Mouse (Mus musculus) monocyte, adult 59 days (primary cell): ENCODE measurements around the gene Polk. TPM values are rescaled to one million over a fixed set of nuclear protein-coding genes. Genes with fewer than 3 reads are reported as not detected.

Experiments used
- total RNA-seq, 2 experiments: library from RNA; stranded (reverse); gene quantifications; one replicate each; pipeline ENCODE4 v1.2.4; 2023

Gene Polk
- 1 to 10 TPM; 8.0 to 9.8 TPM for total RNA-seq

GRCm38 (mm10) chr13:96542081-96542889 is at the start of gene Polk, which contains the start of gene Col4a3bp:
Gene Polk (minus strand): TSS chr13:96542579.
Gene Col4a3bp (plus strand): TSS chr13:96542618.

GRCm38 (mm10) chr13:96490433-96490832 is 51.9 kb downstream of the Polk start, which contains the start of gene Gm17622:
Gene Gm17622 (plus strand): TSS chr13:96490733.

GRCm38 (mm10) chr13:96470957-96471356 is 71.4 kb downstream of the Polk start, which contains the start of gene Ankdd1b:
Gene Ankdd1b (minus strand): TSS chr13:96471198.

Other genes with a start within 250 kb of the Polk start
- 10 to 100 TPM; 15.4 to 16.9 TPM for gene Poc5, start 154.3 kb downstream of the Polk start, total RNA-seq
- not detected for gene Ankdd1b, start 71.4 kb downstream of the Polk start, total RNA-seq
- gene Gm17622, start 51.8 kb downstream of the Polk start, total RNA-seq, result not detected
- 10 to 100 TPM; 70.7 to 73.3 TPM for gene Col4a3bp, start within 50 bp of the Polk start, total RNA-seq
- gene Hmgcr, start 128.4 kb upstream of the Polk start, total RNA-seq, result 10 to 100 TPM; 77.0 to 97.3 TPM
- under 1 TPM in 1 of 2 experiments, not detected in 1; 0.08 TPM for gene Ankrd31, start 205.7 kb upstream of the Polk start, total RNA-seq